Mouse (Mus musculus) liver, embryonic 14.5 days (tissue): ENCODE measurements around the gene Zranb3.

Experiments used
- CTCF ChIP-seq: IDR thresholded peaks from 2 replicates; pipeline ENCODE4 v1.5.1; 2016; ENCODE audit warnings: antibody characterized with exemption, low read depth, control low read depth
- EP300 ChIP-seq: IDR thresholded peaks from 2 replicates; pipeline ENCODE4 v1.6.1; 2016; ENCODE audit warnings: antibody characterized with exemption, low read depth

DNA sequence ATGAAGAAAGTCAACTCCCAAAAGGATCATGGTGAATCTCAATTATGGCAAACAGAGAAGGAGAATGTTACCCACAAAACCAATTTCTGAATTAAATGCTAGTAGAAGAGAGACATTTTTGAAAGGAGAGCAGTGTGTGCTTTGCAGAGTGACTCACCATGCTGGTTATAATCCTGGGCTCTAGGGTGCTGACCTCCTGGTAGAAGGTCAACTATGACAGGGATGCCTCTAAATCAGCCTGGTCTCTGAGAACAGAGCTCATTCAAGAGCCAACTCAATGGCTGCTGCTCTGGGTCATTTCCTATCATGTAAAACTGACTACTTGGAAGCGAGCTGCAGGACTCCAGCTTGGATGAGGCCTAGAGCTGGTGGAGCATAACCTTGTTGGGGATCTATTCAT, 141.7 kb downstream of the Zranb3 start:
- TF ChIP-seq CTCF (no peak), EP300 (no peak)
